Mouse (Mus musculus): ENCODE data around the gene Tas2r113. TPM values are rescaled to one million over a fixed set of nuclear protein-coding genes. Genes with fewer than 3 reads are reported as not detected.
"Not testable (repeated sequence)": the region's sequence is repeated elsewhere in the genome, so short reads cannot be mapped to it uniquely, and the experiment has no call there.

Gene Tas2r113
- polyA plus RNA-seq (2015; fragmentation: Nextera tagmentation; extraction: Ambion mirVana) = not detected in 2 replicates

DNA sequence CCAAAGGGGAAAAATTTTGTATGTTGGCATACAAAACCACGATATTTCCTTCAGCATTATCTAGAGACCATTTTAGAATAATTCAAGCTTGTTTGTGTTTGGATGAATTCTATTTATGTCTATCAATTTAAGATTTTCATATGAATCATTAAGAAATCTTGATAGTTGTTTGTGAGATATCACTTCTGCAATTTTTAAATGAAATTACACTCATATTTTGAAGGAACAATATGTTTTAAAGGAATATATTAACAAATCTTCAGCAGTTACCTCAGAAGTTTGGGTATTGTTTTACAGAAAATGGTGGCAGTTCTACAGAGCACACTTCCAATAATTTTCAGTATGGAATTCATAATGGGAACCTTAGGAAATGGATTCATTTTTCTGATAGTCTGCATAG, at the start of gene Tas2r113:
Tas2r113 (plus strand) TSS at position 301 of the 400 bp plus-strand sequence.
- Histone ChIP-seq H3K4me3 (ENCODE audit: low read depth, low read length) (no peak within 1 kb of the TSS), H3K9me3 (ENCODE audit: control insufficient read depth) (no peaks in the 10 kb centered on the region), H3K4me1 (replicated peaks; ENCODE audit: control insufficient read depth, insufficient read depth, low read length) (no peaks in the 10 kb centered on the region), H3K4me2 (replicated peaks; ENCODE audit: low read depth) (no peak within 1 kb of the TSS), H3K36me3 (ENCODE audit: control insufficient read depth, insufficient read depth) (no peaks in the 10 kb centered on the region), H3K9ac (ENCODE audit: low read depth, low read length) (no peak within 1 kb of the TSS), H3K27ac (ENCODE audit: low read depth, low read length) (no peak within 1 kb of the TSS), H3K27me3 (replicated peaks; ENCODE audit: control insufficient read depth, insufficient read depth, low read length) (no peaks in the 10 kb centered on the region)
- no peak for TF ChIP-seq CTCF (IDR thresholded peaks at IDR 0.05; ENCODE audit: low read depth)
- ATAC-seq = no peak
- WGBS = 61% methylated on average over 1 of the region's 1 CpGs

DNA sequence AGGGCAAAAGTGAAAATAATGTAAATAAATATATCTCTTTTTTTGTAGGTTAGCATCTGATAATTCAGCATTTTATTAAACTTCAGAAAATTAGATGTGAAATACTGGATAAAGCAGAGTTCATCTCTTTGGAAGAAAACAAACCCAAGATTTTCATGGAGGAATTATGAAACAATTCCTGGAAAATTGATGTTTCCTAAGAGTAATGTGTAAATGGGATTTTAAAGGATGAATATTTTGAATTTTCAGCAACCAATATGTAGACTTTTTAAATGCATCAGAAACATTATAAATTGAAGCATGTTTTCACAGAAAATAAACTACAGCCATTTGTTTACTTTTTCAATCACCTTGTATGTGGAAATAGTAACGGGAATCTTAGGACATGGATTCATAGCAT, 46.0 kb upstream of the Tas2r113 start, which contains the start of gene Tas2r123:
Tas2r123 (plus strand) TSS at position 301 of the 400 bp plus-strand sequence.
- H3K4me1 ChIP-seq (replicated peaks; ENCODE audit: control insufficient read depth, insufficient read depth, low read length) = no peaks in the 10 kb centered on the region
- H3K4me3 ChIP-seq (ENCODE audit: low read depth, low read length) = no peak within 1 kb of the TSS
- WGBS = 79% methylated on average over 1 of the region's 1 CpGs
- H3K4me2 ChIP-seq (replicated peaks; ENCODE audit: low read depth) = no peak within 1 kb of the TSS
- no peak within 1 kb of the TSS for H3K27ac ChIP-seq (ENCODE audit: low read depth, low read length)
- no peaks in the 10 kb centered on the region for H3K27me3 ChIP-seq (replicated peaks; ENCODE audit: control insufficient read depth, insufficient read depth, low read length)
- no peak for TF ChIP-seq CTCF (IDR thresholded peaks at IDR 0.05; ENCODE audit: low read depth)
- no peaks in the 10 kb centered on the region for H3K36me3 ChIP-seq (ENCODE audit: control insufficient read depth, insufficient read depth)
- ATAC-seq = no peak
- no peak within 1 kb of the TSS for H3K9ac ChIP-seq (ENCODE audit: low read depth, low read length)
- no peaks in the 10 kb centered on the region for H3K9me3 ChIP-seq (ENCODE audit: control insufficient read depth)

DNA sequence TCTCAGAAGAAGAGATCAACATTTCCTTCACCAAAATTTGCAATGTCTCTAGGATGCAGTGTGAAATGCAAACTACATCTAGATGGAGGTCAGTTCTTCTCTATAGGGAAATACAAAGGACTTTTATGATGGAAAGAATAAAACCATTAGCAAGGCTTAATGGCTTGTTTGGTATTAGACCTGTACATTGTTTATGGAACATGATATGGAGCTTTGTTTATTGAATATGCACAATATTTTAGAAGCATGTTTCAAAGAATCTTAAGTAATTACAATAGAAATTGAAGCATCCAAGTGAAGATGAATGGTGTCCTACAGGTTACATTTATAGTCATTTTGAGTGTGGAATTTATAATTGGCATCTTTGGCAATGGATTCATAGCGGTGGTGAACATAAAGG, 37.7 kb upstream of the Tas2r113 start, which contains the start of gene Tas2r116:
Tas2r116 (plus strand) TSS at position 301 of the 400 bp plus-strand sequence.
- Histone ChIP-seq H3K4me3 (ENCODE audit: low read depth, low read length) (no peak within 1 kb of the TSS), H3K4me1 (replicated peaks; ENCODE audit: control insufficient read depth, insufficient read depth, low read length) (no peaks in the 10 kb centered on the region), H3K27me3 (replicated peaks; ENCODE audit: control insufficient read depth, insufficient read depth, low read length) (no peaks in the 10 kb centered on the region), H3K9me3 (ENCODE audit: control insufficient read depth) (no peaks in the 10 kb centered on the region), H3K4me2 (replicated peaks; ENCODE audit: low read depth) (no peak within 1 kb of the TSS), H3K36me3 (ENCODE audit: control insufficient read depth, insufficient read depth) (no peaks in the 10 kb centered on the region), H3K9ac (ENCODE audit: low read depth, low read length) (no peak within 1 kb of the TSS), H3K27ac (ENCODE audit: low read depth, low read length) (no peak within 1 kb of the TSS)
- ATAC-seq = no peak
- 83% methylated on average over 1 of the region's 1 CpGs for WGBS
- TF ChIP-seq CTCF (IDR thresholded peaks at IDR 0.05; ENCODE audit: low read depth) = no peak

DNA sequence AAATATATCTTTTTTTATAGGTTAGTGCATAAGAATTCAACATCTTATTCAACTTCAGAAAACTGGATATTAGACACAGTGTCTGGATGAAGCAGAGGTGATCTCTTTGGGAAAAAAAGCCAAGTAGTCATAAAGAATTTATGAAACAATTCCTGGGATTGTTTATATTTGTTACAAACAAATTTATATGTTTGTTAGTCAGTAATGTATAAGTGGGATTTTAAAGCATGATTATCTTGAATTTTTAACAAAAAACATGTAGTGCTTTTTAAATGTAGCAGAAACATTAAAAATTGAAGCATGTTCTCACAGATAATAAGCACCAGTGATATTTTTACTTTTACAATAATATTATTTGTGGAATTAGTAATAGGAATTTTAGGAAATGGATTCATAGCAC, 25.1 kb upstream of the Tas2r113 start, which contains the start of gene Tas2r110:
Tas2r110 (plus strand) TSS at position 301 of the 400 bp plus-strand sequence.
- Histone ChIP-seq H3K36me3 (ENCODE audit: control insufficient read depth, insufficient read depth) (no peaks in the 10 kb centered on the region), H3K27ac (ENCODE audit: low read depth, low read length) (no peak within 1 kb of the TSS), H3K4me1 (replicated peaks; ENCODE audit: control insufficient read depth, insufficient read depth, low read length) (no peaks in the 10 kb centered on the region), H3K4me2 (replicated peaks; ENCODE audit: low read depth) (no peak within 1 kb of the TSS), H3K9ac (ENCODE audit: low read depth, low read length) (no peak within 1 kb of the TSS), H3K27me3 (replicated peaks; ENCODE audit: control insufficient read depth, insufficient read depth, low read length) (no peaks in the 10 kb centered on the region), H3K9me3 (ENCODE audit: control insufficient read depth) (no peaks in the 10 kb centered on the region), H3K4me3 (ENCODE audit: low read depth, low read length) (no peak within 1 kb of the TSS)
- no peak for TF ChIP-seq CTCF (IDR thresholded peaks at IDR 0.05; ENCODE audit: low read depth)
- no peak for ATAC-seq

DNA sequence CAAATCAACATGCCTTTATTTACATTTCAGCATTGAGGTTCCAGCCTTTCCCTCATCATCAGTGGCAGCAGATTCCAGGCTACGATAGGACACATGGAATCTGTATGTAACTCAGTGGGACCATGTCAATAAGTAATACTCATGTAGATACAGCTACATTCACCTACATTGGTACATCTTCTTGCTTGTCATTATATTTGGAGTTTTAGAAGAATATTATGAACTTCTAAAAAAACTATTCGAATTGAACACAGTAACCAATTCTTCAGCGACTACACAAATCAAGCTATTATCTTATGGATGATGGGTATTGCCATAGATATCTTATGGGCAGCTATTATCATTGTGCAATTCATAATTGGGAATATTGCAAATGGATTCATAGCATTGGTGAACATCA, 16.5 kb downstream of the Tas2r113 start, which contains the start of gene Tas2r125:
Tas2r125 (plus strand) TSS at position 301 of the 400 bp plus-strand sequence.
- ATAC-seq = no peak
- H3K27me3 ChIP-seq (replicated peaks; ENCODE audit: control insufficient read depth, insufficient read depth, low read length) = no peaks in the 10 kb centered on the region
- H3K9ac ChIP-seq (ENCODE audit: low read depth, low read length) = no peak within 1 kb of the TSS
- H3K4me2 ChIP-seq (replicated peaks; ENCODE audit: low read depth) = no peak within 1 kb of the TSS
- no peaks in the 10 kb centered on the region for H3K36me3 ChIP-seq (ENCODE audit: control insufficient read depth, insufficient read depth)
- H3K9me3 ChIP-seq (ENCODE audit: control insufficient read depth) = no peaks in the 10 kb centered on the region
- no peaks in the 10 kb centered on the region for H3K4me1 ChIP-seq (replicated peaks; ENCODE audit: control insufficient read depth, insufficient read depth, low read length)
- no peak within 1 kb of the TSS for H3K27ac ChIP-seq (ENCODE audit: low read depth, low read length)
- WGBS = 76% methylated on average over 3 of the region's 3 CpGs
- TF ChIP-seq CTCF (IDR thresholded peaks at IDR 0.05; ENCODE audit: low read depth) = no peak
- no peak within 1 kb of the TSS for H3K4me3 ChIP-seq (ENCODE audit: low read depth, low read length)

DNA sequence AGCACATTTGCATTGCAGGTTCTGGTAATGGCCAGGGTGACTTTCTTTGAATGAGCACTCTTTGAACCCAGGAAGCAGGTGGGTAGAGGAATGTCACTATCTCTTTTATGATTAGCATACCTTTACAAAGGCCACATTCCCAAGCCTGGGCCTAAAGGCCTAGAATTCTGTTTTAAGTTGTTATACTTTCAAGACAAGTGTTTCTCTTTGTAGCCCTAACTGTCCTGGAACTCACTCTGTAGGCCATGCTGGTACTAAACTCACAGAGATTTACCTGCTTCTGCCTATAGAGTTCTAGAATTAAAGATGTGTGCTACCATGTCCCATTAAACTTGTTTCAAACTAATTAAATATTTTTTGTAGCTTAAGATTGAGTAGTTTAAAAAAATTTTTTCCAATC, 48.6 kb downstream of the Tas2r113 start:
- H3K9ac ChIP-seq (ENCODE audit: low read depth, low read length); H3K9me3 ChIP-seq (ENCODE audit: control insufficient read depth); H3K27me3 ChIP-seq (replicated peaks; ENCODE audit: control insufficient read depth, insufficient read depth, low read length); H3K4me3 ChIP-seq (ENCODE audit: low read depth, low read length); H3K4me2 ChIP-seq (replicated peaks; ENCODE audit: low read depth); H3K27ac ChIP-seq (ENCODE audit: low read depth, low read length); H3K4me1 ChIP-seq (replicated peaks; ENCODE audit: control insufficient read depth, insufficient read depth, low read length); H3K36me3 ChIP-seq (ENCODE audit: control insufficient read depth, insufficient read depth); ATAC-seq: not testable (repeated sequence)

Other genes with a start within 250 kb of the Tas2r113 start
- gene A630073D07Rik, start 241.5 kb upstream of the Tas2r113 start, polyA plus RNA-seq (2015; fragmentation: Nextera tagmentation; extraction: Ambion mirVana) = not detected in 2 replicates
- not detected in 2 replicates for gene Tas2r120, start 236.1 kb upstream of the Tas2r113 start, polyA plus RNA-seq (2015; fragmentation: Nextera tagmentation; extraction: Ambion mirVana)
- gene Tas2r121, start 192.0 kb upstream of the Tas2r113 start, polyA plus RNA-seq (2015; fragmentation: Nextera tagmentation; extraction: Ambion mirVana) = not detected in 2 replicates
- gene Tas2r122, start 181.1 kb upstream of the Tas2r113 start, polyA plus RNA-seq (2015; fragmentation: Nextera tagmentation; extraction: Ambion mirVana) = not detected in 2 replicates
- not detected in 2 replicates for gene Tas2r115, start 155.0 kb upstream of the Tas2r113 start, polyA plus RNA-seq (2015; fragmentation: Nextera tagmentation; extraction: Ambion mirVana)
- gene Tas2r124, start 138.3 kb upstream of the Tas2r113 start, polyA plus RNA-seq (2015; fragmentation: Nextera tagmentation; extraction: Ambion mirVana) = not detected in 2 replicates
- not detected in 2 replicates for gene Tas2r102, start 130.9 kb upstream of the Tas2r113 start, polyA plus RNA-seq (2015; fragmentation: Nextera tagmentation; extraction: Ambion mirVana)
- gene Tas2r136, start 114.8 kb upstream of the Tas2r113 start, polyA plus RNA-seq (2015; fragmentation: Nextera tagmentation; extraction: Ambion mirVana) = not detected in 2 replicates
- gene Tas2r117, start 90.2 kb upstream of the Tas2r113 start, polyA plus RNA-seq (2015; fragmentation: Nextera tagmentation; extraction: Ambion mirVana) = not detected in 2 replicates
- gene Tas2r123, start 45.9 kb upstream of the Tas2r113 start, polyA plus RNA-seq (2015; fragmentation: Nextera tagmentation; extraction: Ambion mirVana) = not detected in 2 replicates
- gene Tas2r116, start 37.6 kb upstream of the Tas2r113 start, polyA plus RNA-seq (2015; fragmentation: Nextera tagmentation; extraction: Ambion mirVana) = not detected in 2 replicates
- not detected in 2 replicates for gene Tas2r110, start 25.0 kb upstream of the Tas2r113 start, polyA plus RNA-seq (2015; fragmentation: Nextera tagmentation; extraction: Ambion mirVana)
- not detected in 2 replicates for gene Tas2r125, start 16.6 kb downstream of the Tas2r113 start, polyA plus RNA-seq (2015; fragmentation: Nextera tagmentation; extraction: Ambion mirVana)
- not detected in 2 replicates for gene Tas2r129, start 58.1 kb downstream of the Tas2r113 start, polyA plus RNA-seq (2015; fragmentation: Nextera tagmentation; extraction: Ambion mirVana)
- gene Tas2r131, start 64.9 kb downstream of the Tas2r113 start, polyA plus RNA-seq (2015; fragmentation: Nextera tagmentation; extraction: Ambion mirVana) = not detected in 2 replicates
- gene Tas2r109, start 88.0 kb downstream of the Tas2r113 start, polyA plus RNA-seq (2015; fragmentation: Nextera tagmentation; extraction: Ambion mirVana) = not detected in 2 replicates
- not detected in 2 replicates for gene Tas2r103, start 144.1 kb downstream of the Tas2r113 start, polyA plus RNA-seq (2015; fragmentation: Nextera tagmentation; extraction: Ambion mirVana)
- gene Tas2r140, start 162.8 kb downstream of the Tas2r113 start, polyA plus RNA-seq (2015; fragmentation: Nextera tagmentation; extraction: Ambion mirVana) = not detected in 2 replicates
- gene Smim10l1, start 211.9 kb downstream of the Tas2r113 start, polyA plus RNA-seq (2015; fragmentation: Nextera tagmentation; extraction: Ambion mirVana) = 73.1 and 77.4 TPM in 2 replicates